In the genomic region with DNA sequence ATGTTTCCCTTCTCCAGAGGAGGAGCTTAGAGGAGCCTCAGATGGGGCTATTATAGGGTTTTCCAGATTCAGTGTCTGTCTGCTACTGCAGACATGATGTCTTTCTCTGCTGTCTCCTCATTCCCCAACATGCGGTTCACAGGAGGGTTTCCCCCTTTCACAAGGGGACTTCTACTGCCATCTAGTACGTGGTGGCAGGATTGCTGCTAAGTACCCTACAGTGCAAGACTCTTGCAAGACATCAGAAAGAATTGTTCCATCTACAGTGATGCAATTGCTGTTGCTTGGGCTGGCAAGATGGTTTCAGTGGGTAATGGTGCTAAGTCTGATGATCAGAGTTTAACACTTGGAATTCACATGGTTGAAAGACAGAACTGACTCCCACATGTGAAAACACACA, we compare ENCODE assay signal across 10 mouse cellular contexts. TPM values are rescaled to one million over a fixed set of nuclear protein-coding genes. Genes with fewer than 3 reads are reported as not detected.
DNase-seq lines count a peak whose midpoint lies in the region; ATAC-seq and TF ChIP-seq lines count a peak whose summit lies in the region.
"Had no signal": no experiment of that assay in that cellular context is flagged by ENCODE, and none has a peak within 500 bp of the region (broad histone marks: within the 10 kb centered on the region; RNA-seq: fewer than 3 reads in every experiment).

No protein-coding gene starts in this region.

- no peaks in the 10 kb centered on the region for H3K9me3 ChIP-seq in liver, embryonic 14.5 days (ENCODE audit: control insufficient read depth, low read length)
- H3K9me3 ChIP-seq in liver, embryonic 11.5 days (ENCODE audit: control insufficient read depth, low read length): no peaks in the 10 kb centered on the region

- no peak overlapping the region for H3K9ac ChIP-seq in liver, embryonic 14.5 days (replicated peaks)
- no peak overlapping the region for H3K9ac ChIP-seq in liver, embryonic 11.5 days (ENCODE audit: low read depth, low read length)

- ATAC-seq in liver, embryonic 14.5 days (ENCODE audit: insufficient read depth): no peak
- no peak for ATAC-seq in liver, embryonic 11.5 days (replicated peaks; ENCODE audit: low FRiP score)

- 14% methylated on average over 2 of the region's 2 CpGs for WGBS in liver, embryonic 14.5 days (ENCODE audit: insufficient replicate concordance)
- 14% methylated on average over 2 of the region's 2 CpGs for WGBS in liver, embryonic 11.5 days

- no peak for TF ChIP-seq EP300 in liver, embryonic 14.5 days (IDR thresholded peaks at IDR 0.05; ENCODE audit: low read depth)

- H3K4me3 ChIP-seq in liver, embryonic 14.5 days (ENCODE audit: insufficient read depth in 1 of 2, low read depth in 2 of 2, low read length in 2 of 2): no peak overlapping the region
- no peak overlapping the region for H3K4me3 ChIP-seq in liver, embryonic 11.5 days (ENCODE audit: low read depth, low read length)

- intact Hi-C loops in gastrocnemius, postnatal 14 days (cut with DNase I; ENCODE audit: low total_unique reads): no loop called here

- H3K4me2 ChIP-seq in liver, embryonic 14.5 days (ENCODE audit: low read depth): no peak overlapping the region
- H3K4me2 ChIP-seq in liver, embryonic 11.5 days: no peak overlapping the region

- H3K27ac ChIP-seq in liver, embryonic 14.5 days: no peak overlapping the region
- no peak overlapping the region for H3K27ac ChIP-seq in liver, embryonic 11.5 days (ENCODE audit: low read depth, low read length)

- H3K4me1 ChIP-seq in liver, embryonic 14.5 days (replicated peaks; ENCODE audit: control insufficient read depth in 2 of 2, insufficient read depth in 2 of 2, low read length in 1 of 2): peaks cover 18 to 31% of the 10 kb centered on the region in 2 experiments
- H3K4me1 ChIP-seq in liver, embryonic 11.5 days (replicated peaks; ENCODE audit: control insufficient read depth, insufficient read depth, low read length): peaks cover 27% of the 10 kb centered on the region

- peak; percentile 37 for DNase-seq in embryo, embryonic 10 days (ENCODE audit: low spot score)
- no peak for DNase-seq in embryo, embryonic 10.5 days (ENCODE audit: low spot score)
- DNase-seq in liver, embryonic 14.5 days (ENCODE audit: low read depth in 3 of 3, low spot score in 3 of 3): no peak
- no peak for DNase-seq in liver, embryonic 11.5 days (ENCODE audit: low spot score)
- DNase-seq in kidney, postnatal 14 days: peak; percentile 44
- DNase-seq in thymus, postnatal 10 days (ENCODE audit: low spot score in 2 of 2): peak; percentile 49 to 55
- no peak for DNase-seq in gastrocnemius, postnatal 14 days
- no peak for DNase-seq in left cerebral cortex, adult 11 months (ENCODE audit: low spot score)

- no peaks in the 10 kb centered on the region for H3K36me3 ChIP-seq in liver, embryonic 14.5 days (replicated peaks; ENCODE audit: control insufficient read depth, insufficient read depth, low read depth)
- H3K36me3 ChIP-seq in liver, embryonic 11.5 days (ENCODE audit: control insufficient read depth, insufficient read depth, low read length): no peaks in the 10 kb centered on the region

- TF ChIP-seq CTCF in liver, embryonic 14.5 days (IDR thresholded peaks at IDR 0.05; ENCODE audit: low read depth): peak; percentile 58

- H3K27me3 ChIP-seq in liver, embryonic 14.5 days (ENCODE audit: control insufficient read depth, insufficient read depth, low read length): no peaks in the 10 kb centered on the region
- H3K27me3 ChIP-seq in liver, embryonic 11.5 days (replicated peaks; ENCODE audit: control insufficient read depth, insufficient read depth, low read length): no peaks in the 10 kb centered on the region

RNA-seq across cellular contexts. Expression of gene Scgb1a1, which starts 32.6 kb away (rescaled TPM):
- polyA plus RNA-seq in liver, embryonic 14.5 days (2012; rRNA removed): not detected in 2 replicates
- not detected in 2 replicates for polyA plus RNA-seq in liver, embryonic 14.5 days (2014; fragmentation: Nextera tagmentation; extraction: Ambion mirVana)
- not detected in 2 replicates for polyA plus RNA-seq in liver, embryonic 11.5 days (2014; fragmentation: Nextera tagmentation; extraction: Ambion mirVana)
- total RNA-seq in gastrocnemius, postnatal 14 days (2021): not detected
- total RNA-seq: layer of hippocampus, postnatal 10 days had no signal
- polyA plus RNA-seq: stomach, embryonic 14.5 days had no signal

Comparison
In these comparisons a context has a peak if more than half of its experiments do, and no peak if none do; other contexts are left out.
1. DNase-seq: peak in embryo, embryonic 10 days (single experiment), kidney, postnatal 14 days (single experiment) and thymus, postnatal 10 days (2 of 2); none in embryo, embryonic 10.5 days (single experiment), liver, embryonic 14.5 days (0 of 3), liver, embryonic 11.5 days (single experiment), gastrocnemius, postnatal 14 days (single experiment) and left cerebral cortex, adult 11 months (single experiment).